Mouse (Mus musculus) telencephalon, adult 2 months (tissue): ENCODE results near the gene Tcf20.
"Not testable (repeated sequence)": the region's sequence is repeated elsewhere in the genome, so short reads cannot be mapped to it uniquely, and the experiment has no call there.

ENCODE experiments used
- DNase-seq: peaks from one replicate; pipeline ENCODE4 v3.0.0-alpha.2; 2011; ENCODE audit warnings: low read depth, low spot score

The Tcf20 gene

DNA sequence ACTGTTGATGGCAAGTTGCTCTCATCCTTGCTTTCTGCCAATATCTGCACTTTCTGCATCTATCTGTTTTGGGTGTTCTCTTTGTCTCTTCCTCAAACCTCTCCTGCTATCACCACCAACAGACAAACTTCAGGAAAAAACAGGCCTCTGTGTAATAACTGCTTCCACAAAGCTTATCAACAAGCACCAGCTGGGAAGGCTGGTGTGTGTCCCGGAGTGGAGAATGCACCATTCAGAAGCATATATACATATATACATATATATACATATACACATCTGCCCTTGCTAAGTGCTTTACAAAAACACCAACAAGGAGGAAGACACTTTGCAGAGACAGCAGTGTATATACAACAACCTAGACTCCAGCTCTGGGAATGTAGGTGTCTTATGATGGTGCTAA lies 177.1 kb downstream of the Tcf20 start:
- no peak for DNase-seq

DNA sequence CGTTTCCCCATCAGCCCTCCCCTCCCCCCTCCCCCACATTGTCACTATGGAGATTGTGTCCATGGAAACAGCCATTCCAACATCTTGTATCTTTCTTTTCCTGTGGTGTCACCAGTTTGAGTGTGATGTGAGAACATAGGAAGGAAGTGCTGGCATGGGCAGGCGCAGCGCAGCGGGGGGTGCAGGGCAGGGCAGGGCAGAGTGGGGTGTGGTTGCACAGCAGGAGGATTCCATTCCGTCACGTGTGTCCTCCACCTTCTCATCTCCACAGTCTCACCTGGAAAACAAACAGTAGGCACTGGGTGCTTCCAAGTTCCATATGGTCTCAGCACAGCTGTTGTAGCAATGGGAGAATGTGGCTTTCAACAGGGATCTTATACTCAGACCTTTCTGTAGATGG lies 178.2 kb downstream of the Tcf20 start:
- no peak for DNase-seq

DNA sequence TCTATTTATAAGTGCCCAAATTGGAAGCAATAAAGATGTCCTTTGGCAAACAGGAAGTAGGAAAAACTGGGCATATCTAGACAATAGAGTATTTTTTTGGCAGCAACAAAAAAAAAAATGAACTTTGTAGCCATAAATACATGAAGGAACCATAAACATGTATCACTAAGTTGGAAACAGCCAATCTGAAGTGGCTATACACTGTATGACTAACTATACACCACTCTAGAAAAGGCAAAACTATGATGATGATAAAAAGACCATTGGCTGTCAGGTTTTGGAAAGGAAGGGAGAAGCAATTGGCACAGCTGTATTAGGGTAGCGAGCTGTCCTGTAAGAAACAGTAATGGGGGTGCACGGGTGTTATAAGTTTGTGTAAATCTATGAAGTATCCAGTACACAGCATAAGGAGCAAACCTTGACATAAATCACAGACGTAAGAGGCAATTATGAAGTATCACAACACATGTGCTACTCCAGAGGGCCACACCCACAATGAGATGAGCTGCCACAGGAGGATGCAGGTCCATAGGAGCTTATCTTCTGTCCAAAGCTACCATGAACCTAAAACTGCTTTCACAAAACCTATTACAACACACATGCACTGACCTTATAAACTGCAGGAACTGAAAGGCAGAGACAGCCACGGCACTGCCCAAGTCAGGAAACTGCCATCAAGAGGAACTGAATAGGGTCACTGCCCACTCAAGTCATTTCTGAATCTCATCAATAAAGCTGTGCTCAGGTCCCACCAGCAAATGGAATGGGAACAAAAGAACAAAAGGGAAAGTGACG lies 180.5 kb downstream of the Tcf20 start:
- no peak for DNase-seq

DNA sequence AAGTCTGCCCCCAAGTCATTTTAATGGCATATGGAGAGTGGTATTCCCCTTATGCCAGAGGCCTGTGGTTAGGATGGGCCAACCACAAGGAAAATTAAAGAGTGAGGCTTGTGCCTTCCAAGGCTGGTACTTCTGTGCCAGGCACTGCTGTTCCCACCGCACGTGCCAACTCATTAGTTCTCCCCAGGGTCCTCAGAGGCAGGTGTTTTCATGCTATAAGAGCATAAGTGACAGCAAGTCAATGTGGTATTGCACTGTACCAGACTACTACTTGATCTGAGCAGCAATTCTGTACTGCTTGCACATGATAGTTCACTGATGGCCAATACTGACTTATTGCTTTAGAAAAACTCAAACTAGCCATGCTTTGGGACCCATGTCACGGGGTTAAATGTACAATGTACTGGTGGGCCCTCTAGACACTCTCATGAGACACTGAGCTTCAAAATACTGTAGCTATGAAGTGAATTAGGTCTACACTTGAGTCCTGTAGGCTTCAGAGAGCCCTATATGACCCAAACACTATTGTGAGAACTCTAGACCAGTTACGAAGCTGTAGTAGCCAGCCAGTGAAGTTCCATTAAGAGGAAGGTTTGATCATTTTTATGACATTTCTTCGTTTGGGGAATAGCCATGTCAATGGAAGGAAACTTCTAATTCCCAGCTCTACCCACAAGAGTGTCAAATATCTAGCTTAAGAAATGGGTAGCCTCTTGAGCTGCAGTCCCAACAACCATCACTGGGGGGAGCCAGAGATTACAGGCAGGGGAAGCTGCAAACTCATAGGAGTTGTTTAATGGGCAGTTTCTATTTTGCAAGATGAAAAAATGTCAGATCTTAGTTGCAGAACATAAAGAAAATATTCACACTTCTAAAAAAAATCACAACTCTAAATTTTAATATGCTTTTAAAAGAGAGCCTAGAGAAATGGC lies 182.7 kb downstream of the Tcf20 start:
- peak; percentile 46 for DNase-seq

DNA sequence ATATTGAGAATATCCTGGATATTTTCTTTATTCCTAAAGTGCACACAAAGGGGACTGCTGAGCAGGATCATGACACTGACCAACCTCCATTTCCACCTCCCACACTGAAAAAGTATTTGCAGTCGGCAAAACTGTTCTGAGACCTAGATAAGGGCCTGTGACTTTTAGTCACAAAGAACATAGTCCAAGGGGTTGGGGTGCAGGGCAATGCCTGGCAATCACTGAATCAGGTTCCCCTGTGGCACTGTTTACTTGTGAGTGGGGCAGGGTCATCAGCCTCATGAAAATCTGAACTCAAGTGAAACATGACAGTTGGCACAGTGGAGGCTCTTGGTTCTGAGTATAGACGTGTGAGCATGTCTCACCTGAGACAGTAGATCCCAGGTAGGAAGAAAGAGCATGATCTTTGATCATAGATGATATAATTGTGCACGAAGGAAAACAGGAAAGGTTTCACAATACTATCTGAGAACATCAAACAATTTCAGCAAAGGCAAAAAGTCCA lies 191.7 kb downstream of the Tcf20 start:
- no peak for DNase-seq

DNA sequence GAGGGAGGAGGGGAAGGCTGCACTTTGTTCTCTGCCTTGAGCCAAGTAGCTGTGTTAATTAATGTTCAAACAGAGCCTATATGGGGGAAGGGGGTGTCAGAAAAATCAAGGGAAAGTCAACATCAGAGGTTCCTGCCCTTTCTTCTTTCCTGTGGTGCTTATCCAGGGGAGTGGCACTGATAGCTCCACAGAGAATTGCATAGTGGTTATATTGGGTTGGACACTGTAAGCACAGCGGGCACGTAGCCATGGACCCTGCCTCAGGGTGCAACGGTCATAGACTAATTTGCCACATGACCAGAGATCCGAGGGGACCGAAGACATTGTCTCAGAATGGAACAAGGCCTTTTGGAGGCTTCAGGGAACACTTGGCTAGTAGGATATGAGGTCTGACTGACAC lies 193.4 kb downstream of the Tcf20 start, which contains the start of gene Cyp2d26:
Gene Cyp2d26, minus strand, starts transcription at position 18 of the 400 bp plus-strand sequence.
- DNase-seq, result no peak

DNA sequence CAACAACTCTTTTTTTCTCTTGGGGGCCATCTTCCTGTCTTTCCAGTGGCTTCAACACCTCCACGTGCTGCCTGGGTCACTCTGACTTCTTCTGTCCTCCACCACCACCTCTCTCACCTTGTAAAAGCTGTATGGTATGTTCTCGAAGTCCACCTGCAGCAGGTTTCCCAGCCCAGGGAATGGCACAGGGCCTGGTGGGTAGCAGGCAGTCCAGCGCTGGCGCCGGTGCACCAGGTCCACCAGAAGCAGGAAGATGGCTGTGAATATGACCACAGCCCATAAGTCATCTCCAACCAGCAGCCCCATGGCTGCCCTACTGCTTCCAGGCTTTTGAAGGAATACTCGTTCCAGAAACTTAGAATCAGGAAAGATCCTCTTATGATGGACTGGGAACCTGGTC lies 193.8 kb downstream of the Tcf20 start:
- DNase-seq, result no peak

DNA sequence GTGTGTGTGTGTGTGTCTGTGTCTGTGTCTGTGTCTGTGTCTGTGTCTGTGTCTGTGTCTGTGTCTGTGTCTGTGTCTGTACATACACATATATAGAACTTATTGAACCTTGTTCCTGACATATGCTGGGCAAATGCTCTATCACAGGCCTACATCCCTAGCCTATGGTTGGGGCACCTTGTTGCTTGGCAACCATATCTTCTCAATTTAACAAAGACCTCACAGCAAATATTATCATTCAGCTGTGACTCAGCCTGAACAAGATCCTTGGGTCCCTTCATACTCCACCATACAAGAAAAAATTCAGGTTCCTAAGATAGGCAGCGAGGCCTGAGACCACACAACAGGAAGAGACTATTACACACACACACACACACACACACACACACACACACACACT lies 194.2 kb downstream of the Tcf20 start:
- no peak for DNase-seq

DNA sequence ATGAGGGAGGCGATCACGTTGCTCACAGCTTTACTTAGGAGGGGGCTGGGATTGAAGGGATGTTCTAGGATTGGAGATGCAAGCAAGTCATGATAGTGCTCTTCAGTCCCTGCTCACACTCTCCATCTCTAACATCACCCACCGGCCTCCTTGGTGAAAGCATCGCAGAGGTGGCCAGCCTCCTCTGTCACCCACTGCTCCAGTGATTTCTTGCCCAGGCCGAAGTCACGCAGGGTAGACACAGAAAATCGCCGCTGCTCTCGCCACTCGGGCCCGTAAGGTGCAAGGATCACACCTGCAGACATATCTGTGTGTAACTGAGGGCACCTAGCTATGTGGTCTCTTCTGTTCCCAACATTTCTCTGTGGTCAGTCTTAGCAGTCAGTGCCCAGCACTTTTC lies 195.1 kb downstream of the Tcf20 start:
- no peak for DNase-seq

DNA sequence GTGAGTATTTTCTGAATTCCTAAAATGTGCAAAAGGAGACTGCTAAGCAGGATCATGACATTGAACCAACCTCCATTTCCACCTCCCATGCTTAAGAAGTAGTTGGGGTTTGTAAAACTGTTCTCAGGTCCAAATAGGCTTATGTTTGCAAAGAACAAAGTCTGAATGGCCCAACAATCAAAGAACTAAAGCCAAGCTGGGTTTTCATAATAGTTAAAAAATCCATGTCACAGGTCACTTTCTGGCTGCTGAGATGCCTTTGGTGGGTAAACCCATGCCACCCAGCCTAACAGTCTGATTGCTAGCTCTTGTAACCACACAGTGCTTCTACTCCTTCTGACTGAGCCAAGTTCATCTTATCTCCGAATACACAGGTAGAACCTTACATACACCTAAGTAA lies 203.1 kb downstream of the Tcf20 start:
- no peak for DNase-seq

DNA sequence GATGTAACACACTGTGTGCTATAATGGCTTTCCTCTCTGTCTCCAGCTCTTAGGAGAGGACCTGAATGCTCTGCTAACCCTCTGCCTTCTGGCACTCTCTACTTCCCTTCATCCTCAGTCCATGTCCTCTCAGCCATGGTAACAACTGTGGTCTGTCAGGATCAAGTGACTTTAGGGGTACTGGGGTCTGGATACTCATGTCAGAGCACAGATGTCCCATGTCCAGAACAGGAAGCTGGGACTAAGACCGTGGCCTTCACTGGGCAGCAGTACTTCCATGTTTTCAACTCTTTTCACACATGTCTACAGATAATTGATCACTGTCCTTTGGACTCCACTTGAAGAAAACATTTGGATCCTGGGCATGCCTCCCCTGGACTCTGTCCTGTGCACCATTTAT lies 203.9 kb downstream of the Tcf20 start:
- DNase-seq, result no peak

DNA sequence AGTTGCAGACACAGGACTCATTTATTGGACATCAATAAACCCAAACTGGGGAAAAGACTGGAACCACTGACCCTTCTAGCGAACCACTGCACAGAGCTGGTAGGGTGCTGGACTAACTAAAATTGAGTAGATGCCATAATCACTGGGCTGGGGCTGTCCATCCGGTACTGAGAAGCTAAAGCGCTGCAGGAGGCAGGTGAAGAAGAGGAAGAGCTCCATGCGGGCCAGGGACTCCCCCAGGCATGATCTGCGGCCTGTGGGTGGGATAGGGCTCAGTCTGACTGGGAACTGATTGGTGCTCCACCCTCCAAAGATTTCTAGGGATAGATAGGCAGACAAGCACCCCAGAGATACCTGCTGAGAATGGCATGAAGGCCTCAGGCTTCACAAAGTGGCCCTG lies 209.8 kb downstream of the Tcf20 start:
- DNase-seq, result not testable (repeated sequence)

DNA sequence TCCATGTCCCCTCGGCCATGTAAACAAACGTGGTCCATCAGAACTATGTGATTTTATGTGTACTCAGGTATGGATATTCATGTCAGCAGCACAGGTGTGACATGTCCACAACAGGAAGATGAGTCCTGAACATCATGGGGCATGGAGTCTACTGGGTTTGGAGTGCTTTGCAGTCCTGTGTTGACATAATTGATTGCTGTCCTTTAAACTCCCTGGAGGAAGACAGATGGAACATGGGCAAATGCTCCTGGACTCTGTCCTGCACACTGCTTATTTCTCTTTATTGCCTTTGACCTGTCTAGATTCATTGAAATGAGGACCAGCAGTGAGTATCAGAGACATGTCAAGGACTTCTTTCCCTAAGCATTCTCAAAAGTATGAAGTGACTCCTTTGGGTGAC lies 221.7 kb downstream of the Tcf20 start:
- no peak for DNase-seq

DNA sequence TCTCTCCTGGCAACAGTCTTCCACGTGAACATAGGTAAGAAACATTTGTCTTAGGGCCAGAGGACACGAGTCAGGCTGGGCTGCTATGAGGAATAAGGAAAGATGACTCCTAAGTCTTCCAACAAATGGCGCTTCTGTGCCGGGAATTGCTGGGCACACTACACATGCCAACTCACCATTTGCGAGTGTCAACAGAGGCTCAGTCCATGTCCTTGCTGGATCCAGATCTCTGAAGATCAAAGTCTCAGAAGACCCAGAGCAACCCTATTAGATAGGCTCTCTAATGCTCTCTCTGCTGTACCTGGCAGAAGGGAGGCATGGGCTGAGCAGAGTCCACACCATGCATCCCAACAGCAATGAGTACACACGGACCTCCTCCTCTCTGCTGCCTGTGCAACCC lies 222.8 kb downstream of the Tcf20 start:
- no peak for DNase-seq

DNA sequence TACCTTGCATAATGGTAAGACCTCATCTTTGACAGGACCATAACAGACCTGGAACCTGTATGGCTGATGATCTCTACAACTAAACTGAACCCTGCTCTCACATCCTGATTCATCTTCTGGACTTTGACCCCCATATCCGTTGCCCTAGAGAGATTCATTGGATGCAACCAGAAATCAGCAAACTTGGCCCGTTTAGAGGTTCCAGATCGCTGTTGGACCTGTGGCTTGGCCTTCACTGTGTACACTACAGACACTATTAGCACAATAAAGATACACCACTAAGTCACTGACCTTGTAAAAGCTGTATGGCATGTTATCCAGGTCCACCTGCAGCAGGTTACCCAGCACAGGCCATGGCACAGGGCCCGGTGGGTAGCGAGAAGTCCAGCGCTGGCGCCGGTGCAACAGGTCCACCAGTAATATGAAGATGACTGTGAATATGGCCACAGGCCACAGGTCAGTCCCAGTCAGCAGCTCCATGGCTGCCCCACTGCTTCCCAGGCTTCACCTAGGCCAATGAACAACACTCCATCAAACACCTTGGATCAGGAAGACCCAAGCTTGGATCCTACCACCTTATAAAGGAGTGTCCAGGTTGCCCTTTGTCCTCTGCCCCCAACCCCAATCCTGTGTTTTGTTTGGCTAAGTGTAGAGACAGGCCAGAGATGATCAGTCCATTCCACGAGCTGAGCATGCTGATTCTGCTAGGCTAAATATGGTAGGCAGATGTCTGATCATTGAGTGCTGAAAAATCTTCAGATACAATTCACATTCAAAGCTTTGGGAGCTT lies 223.8 kb downstream of the Tcf20 start, which contains the start of gene Cyp2d40:
Gene Cyp2d40, minus strand, starts transcription at position 553 of the 790 bp plus-strand sequence.
- no peak for DNase-seq
